Mouse (Mus musculus) bone marrow macrophage, adult 2 months (primary cell): ENCODE measurements around the gene Gm9195. TPM values are rescaled to one million over a fixed set of nuclear protein-coding genes. Genes with fewer than 3 reads are reported as not detected.

Experiments used
- H3K27ac ChIP-seq: 2 replicates; pipeline ENCODE4 v1.5.1; 2012; ENCODE audit warnings: low read depth, low read length; ENCODE audit not compliant: insufficient read depth
- H3K4me1 ChIP-seq: 2 replicates; pipeline ENCODE4 v1.6.1; 2012; ENCODE audit warnings: low read length; ENCODE audit not compliant: control insufficient read depth, insufficient read depth
- H3K4me3 ChIP-seq: 2 replicates; pipeline ENCODE4 v1.5.1; 2012; ENCODE audit warnings: mild to moderate bottlenecking, low read length, moderate library complexity; ENCODE audit not compliant: insufficient read depth
- CTCF ChIP-seq: IDR thresholded peaks from 2 replicates; pipeline ENCODE4 v1.5.1; 2012; ENCODE audit warnings: low read depth, mild to moderate bottlenecking, low read length, moderate library complexity
- POLR2A ChIP-seq: IDR thresholded peaks from 2 replicates; pipeline ENCODE4 v1.6.1; 2012; ENCODE audit warnings: mild to moderate bottlenecking, low read depth, low read length, borderline replicate concordance
- polyA plus RNA-seq: library from polyadenylated mRNA; stranded (reverse); fragments of >200 nt; gene quantifications from 2 replicates; pipeline ENCODE4 v1.2.4, GENCODE M21; 2012; ENCODE audit not compliant: missing spikeins, insufficient read depth, insufficient read length

The Gm9195 gene
- polyA plus RNA-seq, 1 experiment = not detected

GRCm38 (mm10) chr14:72506018-72506722, 14.5 kb upstream of the Gm9195 start:
- Histone ChIP-seq H3K4me3 (no peak overlapping the region; the same call in 1 of the 2 replicates), H3K4me1 (no peaks in the 10 kb centered on the region), H3K27ac (no peak overlapping the region)
- no peak for TF ChIP-seq CTCF
- TF ChIP-seq POLR2A = no peak

GRCm38 (mm10) chr14:72504985-72505384, 13.3 kb upstream of the Gm9195 start:
- Histone ChIP-seq H3K27ac (no peak overlapping the region), H3K4me1 (no peaks in the 10 kb centered on the region), H3K4me3 (no peak overlapping the region)
- TF ChIP-seq CTCF (no peak), POLR2A (no peak)

- TF ChIP-seq CTCF (no peak), POLR2A (no peak)
- Histone ChIP-seq H3K4me3 (no peak overlapping the region), H3K4me1 (no peaks in the 10 kb centered on the region), H3K27ac (no peak overlapping the region)
These were observed 11.6 kb upstream of the Gm9195 start for GRCm38 (mm10) chr14:72503241-72503640.

- H3K4me1 ChIP-seq = no peaks in the 10 kb centered on the region
- TF ChIP-seq CTCF (no peak), POLR2A (no peak)
- no peak overlapping the region for H3K4me3 ChIP-seq
- no peak overlapping the region for H3K27ac ChIP-seq
These were observed 2.1 kb upstream of the Gm9195 start for GRCm38 (mm10) chr14:72493775-72494174.

- TF ChIP-seq POLR2A (no peak), CTCF (no peak)
- H3K27ac ChIP-seq = no peak overlapping the region
- H3K4me3 ChIP-seq = no peak overlapping the region
- no peaks in the 10 kb centered on the region for H3K4me1 ChIP-seq
These were observed 1.3 kb downstream of the Gm9195 start for GRCm38 (mm10) chr14:72490367-72490766.

GRCm38 (mm10) chr14:72474501-72474900, 17.1 kb downstream of the Gm9195 start:
- Histone ChIP-seq H3K27ac (no peak overlapping the region), H3K4me3 (no peak overlapping the region), H3K4me1 (no peaks in the 10 kb centered on the region)
- TF ChIP-seq CTCF (no peak), POLR2A (no peak)

- no peak for TF ChIP-seq CTCF
- no peak for TF ChIP-seq POLR2A
- Histone ChIP-seq H3K4me1 (no peaks in the 10 kb centered on the region), H3K27ac (no peak overlapping the region), H3K4me3 (no peak overlapping the region)
These were observed 23.2 kb downstream of the Gm9195 start for GRCm38 (mm10) chr14:72468429-72468828.

GRCm38 (mm10) chr14:72466384-72466783, 25.3 kb downstream of the Gm9195 start:
- no peak overlapping the region for H3K27ac ChIP-seq
- TF ChIP-seq POLR2A (no peak), CTCF (no peak)
- no peak overlapping the region for H3K4me3 ChIP-seq
- no peaks in the 10 kb centered on the region for H3K4me1 ChIP-seq

GRCm38 (mm10) chr14:72461591-72461990, 30.0 kb downstream of the Gm9195 start:
- H3K4me3 ChIP-seq = no peak overlapping the region
- TF ChIP-seq CTCF (no peak), POLR2A (no peak)
- H3K27ac ChIP-seq = no peak overlapping the region
- H3K4me1 ChIP-seq = no peaks in the 10 kb centered on the region

GRCm38 (mm10) chr14:72460291-72460690, 31.3 kb downstream of the Gm9195 start:
- H3K4me3 ChIP-seq = no peak overlapping the region
- TF ChIP-seq POLR2A = no peak
- no peak for TF ChIP-seq CTCF
- H3K27ac ChIP-seq = no peak overlapping the region
- no peaks in the 10 kb centered on the region for H3K4me1 ChIP-seq

- H3K27ac ChIP-seq = no peak overlapping the region
- no peak overlapping the region for H3K4me3 ChIP-seq
- TF ChIP-seq CTCF = no peak
- TF ChIP-seq POLR2A = no peak
- H3K4me1 ChIP-seq = no peaks in the 10 kb centered on the region
These were observed 32.7 kb downstream of the Gm9195 start for GRCm38 (mm10) chr14:72458930-72459329.
